Mouse (Mus musculus) liver, embryonic 14.5 days (tissue): ENCODE data around the gene Ptpn11. TPM values are rescaled to one million over a fixed set of nuclear protein-coding genes. Genes with fewer than 3 reads are reported as not detected.
"Not testable (repeated sequence)": the region's sequence is repeated elsewhere in the genome, so short reads cannot be mapped to it uniquely, and the experiment has no call there.

Source experiments
- ATAC-seq: fragments of 200-750 bp; cut with Nextera tagmentation; 2 replicates; pipeline ENCODE4 v1.8.0; 2017; ENCODE audit warnings: moderate number of reproducible peaks, mild to moderate bottlenecking, moderate library complexity; ENCODE audit not compliant: insufficient read depth
- DNase-seq, 3 experiments: peaks; one replicate each; pipeline ENCODE4 v3.0.0-alpha.2; 2012 to 2013; ENCODE audit warnings: low read depth in 3 of 3, low spot score in 3 of 3
- H3K27ac ChIP-seq: fragments of 300-500 bp; sonication (generic); 2 replicates; pipeline ENCODE4 v1.5.1; 2014; ENCODE audit warnings: moderate library complexity, mild to moderate bottlenecking, control low read depth, inconsistent platforms
- H3K27me3 ChIP-seq: fragments of 300-500 bp; sonication (generic); 2 replicates; pipeline ENCODE4 v1.6.1; 2014; ENCODE audit warnings: mild to moderate bottlenecking, low read length, moderate library complexity; ENCODE audit not compliant: control insufficient read depth, insufficient read depth
- H3K36me3 ChIP-seq: fragments of 300-500 bp; sonication (generic); replicated peaks from 2 replicates; pipeline ENCODE4 v1.6.1; 2014; ENCODE audit warnings: low read depth; ENCODE audit not compliant: control insufficient read depth, insufficient read depth
- H3K4me1 ChIP-seq, 2 experiments: fragments of 200-500 bp in 1 of 2; fragments of 300-500 bp in 1 of 2; sonication (generic) in 1 of 2; replicated peaks; 2 replicates each; pipeline ENCODE4 v1.6.1; 2012 to 2014; ENCODE audit warnings: antibody characterized with exemption in 1 of 2, inconsistent platforms in 1 of 2, low read length in 1 of 2; ENCODE audit not compliant: control insufficient read depth in 2 of 2, insufficient read depth in 2 of 2
- H3K4me2 ChIP-seq: fragments of 300-500 bp; sonication (generic); 2 replicates; pipeline ENCODE4 v1.6.1; 2014; ENCODE audit warnings: low read depth, mild to moderate bottlenecking, control low read depth, moderate library complexity
- H3K4me3 ChIP-seq, 2 experiments: fragments of 200-500 bp in 1 of 2; fragments of 300-500 bp in 1 of 2; sonication (generic) in 1 of 2; 2 replicates each; pipeline ENCODE4 v1.5.1; 2012 to 2014; ENCODE audit warnings: low read depth in 2 of 2, low read length in 2 of 2, mild to moderate bottlenecking in 2 of 2, control low read depth in 1 of 2, inconsistent platforms in 1 of 2, moderate library complexity in 1 of 2; ENCODE audit not compliant: insufficient read depth in 1 of 2
- H3K9ac ChIP-seq: fragments of 300-500 bp; sonication (generic); replicated peaks from 2 replicates; pipeline ENCODE4 v1.6.1; 2014; ENCODE audit warnings: mild to moderate bottlenecking, control low read depth, moderate library complexity
- H3K9me3 ChIP-seq: fragments of 300-500 bp; sonication (generic); 2 replicates; pipeline ENCODE4 v1.6.1; 2016; ENCODE audit warnings: low read length, mixed read lengths; ENCODE audit not compliant: control insufficient read depth
- CTCF ChIP-seq: IDR thresholded peaks from 2 replicates; pipeline ENCODE4 v1.5.1; 2016; ENCODE audit warnings: antibody characterized with exemption, low read depth, control low read depth
- EP300 ChIP-seq: IDR thresholded peaks from 2 replicates; pipeline ENCODE4 v1.6.1; 2016; ENCODE audit warnings: antibody characterized with exemption, low read depth
- WGBS: fragments of 180-500 bp; shearing (Covaris S2); extraction: QIAGEN DNeasy Blood & Tissue Kit; methylation state at CpG from one replicate; pipeline ENCODE4 v1.1.7; 2014; ENCODE audit not compliant: insufficient replicate concordance; 5-methylcytosine and 5-hydroxymethylcytosine counted together
- polyA plus RNA-seq, 2 experiments: library from polyadenylated mRNA; depleted of rRNA in 1 of 2; stranded (reverse) in 1 of 2; unstranded in 1 of 2; fragments of >200 nt; fragmentation: Nextera tagmentation in 1 of 2; extraction: Ambion mirVana in 1 of 2; gene quantifications; 2 replicates each; pipeline versions ENCODE4 v1.2.1 to v1.2.3; 2012 to 2014

Gene Ptpn11
- polyA plus RNA-seq, 2 experiments: 10.0 to 13.7 TPM

GRCm38 (mm10) chr5:121226406-121226805, 35.2 kb upstream of the Ptpn11 start:
- H3K4me2 ChIP-seq: peak overlapping the region; percentile 48
- H3K9ac ChIP-seq: peak overlapping the region; percentile 27
- H3K4me1 ChIP-seq: peaks cover 58 to 60% of the 10 kb centered on the region in 2 experiments
- H3K4me3 ChIP-seq: no peak overlapping the region
- WGBS: 50% methylated on average over 3 of the region's 3 CpGs
- TF ChIP-seq CTCF: no peak
- TF ChIP-seq EP300: no peak
- H3K27ac ChIP-seq: peak overlapping the region; percentile 63
- no peaks in the 10 kb centered on the region for H3K27me3 ChIP-seq
- ATAC-seq (no peak), DNase-seq (no peak)
- peaks cover 19% of the 10 kb centered on the region for H3K36me3 ChIP-seq
- H3K9me3 ChIP-seq: no peaks in the 10 kb centered on the region

DNA sequence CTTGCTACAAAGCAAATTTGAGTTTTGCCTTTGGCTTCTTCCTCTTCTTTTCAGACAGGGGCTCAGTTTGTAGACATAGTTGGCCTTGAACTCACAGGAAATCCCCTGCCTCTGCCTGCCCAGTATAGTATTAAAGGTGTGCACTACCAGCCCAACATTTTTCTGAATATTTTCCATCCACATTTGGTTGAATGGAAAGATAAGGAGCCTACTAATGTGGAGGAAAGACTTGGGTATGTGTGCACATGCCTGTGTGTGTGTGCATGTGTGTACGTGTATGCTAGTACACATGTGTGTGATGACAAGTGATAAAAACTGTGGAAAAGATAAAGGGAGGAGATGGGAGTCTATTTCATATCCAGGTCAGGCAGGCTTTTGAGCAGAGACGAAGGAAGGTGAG, 34.7 kb upstream of the Ptpn11 start:
- DNase-seq: no peak
- Histone ChIP-seq H3K4me2 (peak overlapping the region; percentile 48), H3K27me3 (no peaks in the 10 kb centered on the region), H3K27ac (peak overlapping the region; percentile 63), H3K4me1 (peaks cover 54 to 56% of the 10 kb centered on the region in 2 experiments), H3K36me3 (peaks cover 19% of the 10 kb centered on the region), H3K9ac (peak overlapping the region; percentile 27), H3K4me3 (no peak overlapping the region; a peak in 1 of 4 replicates), H3K9me3 (no peaks in the 10 kb centered on the region)
- no peak for ATAC-seq
- TF ChIP-seq CTCF (no peak), EP300 (no peak)
- WGBS: 24% methylated on average over 2 of the region's 2 CpGs

GRCm38 (mm10) chr5:121224856-121225255, 33.7 kb upstream of the Ptpn11 start:
- peaks cover 19% of the 10 kb centered on the region for H3K36me3 ChIP-seq
- ATAC-seq: no peak
- no peak for DNase-seq
- no peak for TF ChIP-seq CTCF
- no peak for TF ChIP-seq EP300
- peak overlapping the region; percentile 37 for H3K9ac ChIP-seq
- H3K4me3 ChIP-seq: no peak overlapping the region
- H3K4me1 ChIP-seq: peaks cover 44 to 47% of the 10 kb centered on the region in 2 experiments
- H3K4me2 ChIP-seq: peak overlapping the region; percentile 48
- 69% methylated on average over 3 of the region's 3 CpGs for WGBS
- no peaks in the 10 kb centered on the region for H3K27me3 ChIP-seq
- H3K27ac ChIP-seq: peak overlapping the region; percentile 63
- no peaks in the 10 kb centered on the region for H3K9me3 ChIP-seq

DNA sequence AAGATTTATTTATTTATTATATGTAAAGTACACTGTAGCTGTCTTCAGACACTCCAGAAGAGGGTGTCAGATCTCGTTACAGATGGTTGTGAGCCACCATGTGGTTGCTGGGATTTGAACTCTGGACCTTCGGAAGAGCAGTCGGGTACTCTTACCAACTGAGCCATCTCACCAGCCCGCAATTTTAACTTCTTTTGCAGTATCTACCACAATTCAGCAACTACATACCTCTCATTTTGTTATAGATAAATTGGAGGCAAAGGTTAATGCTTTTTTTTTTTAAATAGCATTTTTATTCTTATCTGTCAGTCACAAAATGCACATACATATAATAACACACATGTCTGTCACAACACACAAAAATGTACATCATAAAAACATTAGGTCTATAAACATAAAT, 32.8 kb upstream of the Ptpn11 start:
- not testable (repeated sequence) for H3K27ac ChIP-seq, H3K27me3 ChIP-seq, H3K9ac ChIP-seq, H3K9me3 ChIP-seq, ATAC-seq, DNase-seq, H3K4me2 ChIP-seq, H3K4me3 ChIP-seq
- peaks cover 19% of the 10 kb centered on the region for H3K36me3 ChIP-seq
- H3K4me1 ChIP-seq: peaks cover 48% of the 10 kb centered on the region in 2 experiments
- 89% methylated on average over 3 of the region's 4 CpGs for WGBS

DNA sequence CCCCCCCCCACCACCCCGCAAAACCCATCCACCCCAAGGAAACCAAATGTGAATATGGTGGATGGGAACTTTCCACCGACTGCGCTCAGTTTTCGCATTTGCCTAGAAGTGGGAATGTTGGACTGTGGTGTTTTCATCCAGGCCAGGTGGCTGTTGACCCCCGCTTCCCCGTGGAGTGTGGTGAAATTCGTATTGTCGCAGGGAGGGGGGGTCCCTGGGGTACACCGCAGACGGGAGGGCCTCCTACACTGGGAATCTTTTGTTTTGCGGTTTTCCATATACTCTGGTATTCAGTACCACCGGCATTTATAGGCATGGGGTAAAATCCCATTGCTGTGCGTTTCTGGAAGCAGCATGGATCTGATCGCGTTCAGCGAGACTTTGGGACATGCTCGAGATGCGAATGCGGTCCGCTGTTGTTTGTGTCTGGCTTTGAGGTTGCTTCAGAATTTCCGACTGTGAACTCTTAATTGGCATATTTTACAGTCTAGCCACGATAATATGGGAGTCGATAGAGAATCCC, 30.2 kb upstream of the Ptpn11 start:
- Histone ChIP-seq H3K36me3 (peaks cover 11% of the 10 kb centered on the region), H3K9me3 (no peaks in the 10 kb centered on the region), H3K4me2 (peak overlapping the region; percentile 82), H3K27me3 (no peaks in the 10 kb centered on the region), H3K9ac (peak overlapping the region; percentile 92), H3K4me1 (peaks cover 46 to 48% of the 10 kb centered on the region in 2 experiments), H3K4me3 (peak overlapping the region; percentile 83 to 100), H3K27ac (peak overlapping the region; percentile 76)
- no peak for ATAC-seq
- no peak for TF ChIP-seq CTCF
- TF ChIP-seq EP300: no peak
- no peak for DNase-seq
- WGBS: 16% methylated on average over 23 of the region's 23 CpGs
